Comparison of ENCODE assay signal across 23 mouse cellular contexts in the genomic region with DNA sequence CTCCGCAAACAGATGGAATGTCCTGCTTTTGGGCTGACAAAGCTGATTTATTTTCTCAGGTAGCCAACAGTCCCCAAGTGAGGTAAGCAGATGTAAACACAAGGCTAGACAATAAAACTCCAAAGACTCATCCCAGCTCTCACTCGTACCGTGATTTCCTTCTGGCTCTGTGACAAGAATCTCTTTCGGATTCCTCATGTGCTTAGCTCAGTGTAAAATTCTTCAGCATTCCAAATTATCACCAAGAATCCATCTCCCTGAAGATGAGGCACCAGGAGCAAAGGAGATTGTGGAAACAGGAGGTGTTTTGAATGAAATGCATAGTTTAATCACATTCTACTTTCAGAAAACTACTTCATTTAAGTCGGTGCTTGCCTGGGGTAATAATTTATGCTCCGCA.
DNase-seq lines count a peak whose midpoint lies in the region; ATAC-seq and TF ChIP-seq lines count a peak whose summit lies in the region.
"Had no signal": no experiment of that assay in that cellular context is flagged by ENCODE, and none has a peak within 500 bp of the region (broad histone marks: within the 10 kb centered on the region; RNA-seq: fewer than 3 reads in every experiment).

No protein-coding gene starts in this region.

- no peaks in the 10 kb centered on the region for H3K9me3 ChIP-seq in embryonic facial prominence, embryonic 14.5 days (ENCODE audit: control insufficient read depth, low read length)
- H3K9me3 ChIP-seq in embryonic facial prominence, embryonic 10.5 days = no peaks in the 10 kb centered on the region
- H3K9me3 ChIP-seq in lung, embryonic 14.5 days (ENCODE audit: low read depth, low read length) = no peaks in the 10 kb centered on the region
- H3K9me3 ChIP-seq in lung, postnatal 0 days (ENCODE audit: low read length) = no peaks in the 10 kb centered on the region
- no peaks in the 10 kb centered on the region for H3K9me3 ChIP-seq in intestine, embryonic 15.5 days
- no peaks in the 10 kb centered on the region for H3K9me3 ChIP-seq in forebrain, embryonic 16.5 days (ENCODE audit: control insufficient read depth, low read length)

- no peak overlapping the region for H3K4me2 ChIP-seq in embryonic facial prominence, embryonic 14.5 days (ENCODE audit: low read depth, low read length)
- H3K4me2 ChIP-seq in lung, embryonic 14.5 days = no peak overlapping the region
- H3K4me2 ChIP-seq in lung, postnatal 0 days (replicated peaks; ENCODE audit: low read depth, low read length) = no peak overlapping the region
- no peak overlapping the region for H3K4me2 ChIP-seq in intestine, embryonic 15.5 days (replicated peaks)
- H3K4me2 ChIP-seq in forebrain, embryonic 16.5 days (ENCODE audit: low read length) = no peak overlapping the region

- no peak for TF ChIP-seq CTCF in lung, embryonic 14.5 days (IDR thresholded peaks at IDR 0.05; ENCODE audit: low read depth)
- TF ChIP-seq CTCF in lung, postnatal 0 days (IDR thresholded peaks at IDR 0.05) = no peak
- TF ChIP-seq CTCF in Patski (IDR thresholded peaks at IDR 0.05) = no peak

- POLR2A ChIA-PET in Patski (lab: Charles Lee) = no interaction called here

- H3K9ac ChIP-seq in embryonic facial prominence, embryonic 14.5 days (ENCODE audit: low read depth, low read length) = no peak overlapping the region
- H3K9ac ChIP-seq in lung, embryonic 14.5 days = no peak overlapping the region
- H3K9ac ChIP-seq in lung, postnatal 0 days (replicated peaks; ENCODE audit: low read depth) = no peak overlapping the region
- no peak overlapping the region for H3K9ac ChIP-seq in intestine, embryonic 15.5 days
- no peak overlapping the region for H3K9ac ChIP-seq in forebrain, embryonic 16.5 days (replicated peaks; ENCODE audit: low read depth, low read length)

- ATAC-seq in embryonic facial prominence, embryonic 14.5 days (ENCODE audit: low read depth) = no peak
- ATAC-seq in lung, embryonic 14.5 days (ENCODE audit: insufficient read depth) = no peak
- ATAC-seq in lung, postnatal 0 days = no peak
- peak; percentile 74 for ATAC-seq in Patski
- no peak for ATAC-seq in intestine, embryonic 15.5 days
- no peak for ATAC-seq in forebrain, embryonic 16.5 days
- ATAC-seq: activated CD4-positive, CD25-positive, alpha-beta regulatory T cell, adult 4 months; CD4-positive, CD25-positive, alpha-beta regulatory T cell, adult 4 months had no signal

- CTCF ChIA-PET in Patski (lab: Charles Lee) = interaction anchor here (1.2 kb wide), 1 partner anchor 54 kb away, joined by 4 read pairs; no protein-coding TSS in a partner anchor

- no peaks in the 10 kb centered on the region for H3K36me3 ChIP-seq in embryonic facial prominence, embryonic 14.5 days (ENCODE audit: control insufficient read depth, insufficient read depth, low read length)
- no peaks in the 10 kb centered on the region for H3K36me3 ChIP-seq in embryonic facial prominence, embryonic 10.5 days (replicated peaks)
- H3K36me3 ChIP-seq in lung, embryonic 14.5 days (ENCODE audit: insufficient read depth) = no peaks in the 10 kb centered on the region
- no peaks in the 10 kb centered on the region for H3K36me3 ChIP-seq in lung, postnatal 0 days (ENCODE audit: insufficient read depth, low read length)
- no peaks in the 10 kb centered on the region for H3K36me3 ChIP-seq in intestine, embryonic 15.5 days
- H3K36me3 ChIP-seq in forebrain, embryonic 16.5 days (ENCODE audit: control insufficient read depth, insufficient read depth) = no peaks in the 10 kb centered on the region
- H3K36me3 ChIP-seq: G1E had no signal

- H3K27ac ChIP-seq in embryonic facial prominence, embryonic 14.5 days (replicated peaks; ENCODE audit: low read depth, low read length) = no peak overlapping the region
- no peak overlapping the region for H3K27ac ChIP-seq in embryonic facial prominence, embryonic 10.5 days (replicated peaks)
- H3K27ac ChIP-seq in lung, embryonic 14.5 days (ENCODE audit: low read depth) = no peak overlapping the region
- no peak overlapping the region for H3K27ac ChIP-seq in lung, postnatal 0 days (ENCODE audit: low read length)
- no peak overlapping the region for H3K27ac ChIP-seq in intestine, embryonic 15.5 days
- H3K27ac ChIP-seq in forebrain, embryonic 16.5 days (ENCODE audit: low read length) = no peak overlapping the region

- in situ Hi-C loops in Patski (cut with MboI; ENCODE audit: low pct_unique_long_range_greater_than_20kb) = no loop called here

- H3K4me1 ChIP-seq in embryonic facial prominence, embryonic 14.5 days (ENCODE audit: control insufficient read depth, insufficient read depth, low read length) = peaks cover 13% of the 10 kb centered on the region
- peaks cover 15% of the 10 kb centered on the region for H3K4me1 ChIP-seq in embryonic facial prominence, embryonic 10.5 days
- peaks cover 3% of the 10 kb centered on the region; the same call in 1 of the 2 replicates for H3K4me1 ChIP-seq in lung, embryonic 14.5 days (ENCODE audit: insufficient read depth)
- H3K4me1 ChIP-seq in lung, postnatal 0 days (ENCODE audit: insufficient read depth, low read depth, low read length) = no peaks in the 10 kb centered on the region
- H3K4me1 ChIP-seq in intestine, embryonic 15.5 days (replicated peaks) = peaks cover 8% of the 10 kb centered on the region; the same call in 1 of the 2 replicates
- H3K4me1 ChIP-seq in forebrain, embryonic 16.5 days (replicated peaks; ENCODE audit: control insufficient read depth, insufficient read depth, low read length) = peaks cover 13% of the 10 kb centered on the region

- H3K27me3 ChIP-seq in embryonic facial prominence, embryonic 14.5 days (replicated peaks; ENCODE audit: control insufficient read depth, insufficient read depth, low read length) = no peaks in the 10 kb centered on the region
- peaks cover 3% of the 10 kb centered on the region; the same call in 1 of the 2 replicates for H3K27me3 ChIP-seq in embryonic facial prominence, embryonic 10.5 days (replicated peaks; ENCODE audit: low read depth, poor library complexity, severe bottlenecking)
- no peaks in the 10 kb centered on the region for H3K27me3 ChIP-seq in lung, embryonic 14.5 days (ENCODE audit: insufficient read depth, low read length)
- H3K27me3 ChIP-seq in lung, postnatal 0 days (replicated peaks; ENCODE audit: insufficient read depth, low read length) = no peaks in the 10 kb centered on the region
- H3K27me3 ChIP-seq in Patski = no peaks in the 10 kb centered on the region
- no peaks in the 10 kb centered on the region for H3K27me3 ChIP-seq in intestine, embryonic 15.5 days (replicated peaks)
- H3K27me3 ChIP-seq in forebrain, embryonic 16.5 days (replicated peaks; ENCODE audit: control insufficient read depth, insufficient read depth, low read length) = no peaks in the 10 kb centered on the region
- H3K27me3 ChIP-seq: CH12.LX had no signal

- no peak for TF ChIP-seq EP300 in lung, postnatal 0 days (IDR thresholded peaks at IDR 0.05)

- no peak overlapping the region for H3K4me3 ChIP-seq in embryonic facial prominence, embryonic 14.5 days (ENCODE audit: low read depth, low read length)
- H3K4me3 ChIP-seq in embryonic facial prominence, embryonic 10.5 days = no peak overlapping the region
- no peak overlapping the region for H3K4me3 ChIP-seq in lung, embryonic 14.5 days (ENCODE audit: low read depth, low read length)
- H3K4me3 ChIP-seq in lung, postnatal 0 days (ENCODE audit: low read depth, low read length) = no peak overlapping the region
- H3K4me3 ChIP-seq in intestine, embryonic 15.5 days (replicated peaks) = no peak overlapping the region
- no peak overlapping the region for H3K4me3 ChIP-seq in forebrain, embryonic 16.5 days (replicated peaks; ENCODE audit: low read length)

- peak; percentile 36 for DNase-seq in embryonic facial prominence, embryonic 14.5 days (ENCODE audit: low spot score)
- DNase-seq in embryonic facial prominence, embryonic 10.5 days (ENCODE audit: low spot score) = no peak
- DNase-seq in lung, embryonic 14.5 days = peak; percentile 37
- DNase-seq in lung, postnatal 0 days (ENCODE audit: low spot score) = no peak
- peak; percentile 62 for DNase-seq in Muller cell, postnatal 12 days (ENCODE audit: inconsistent ontology term)
- peak; percentile 28 for DNase-seq in Patski (ENCODE audit: low read depth, low spot score)
- DNase-seq: adrenal gland, adult 2 months; adrenal gland, adult 8-10 months; adrenal gland, postnatal 10 days; adrenal gland, postnatal 14 days; adrenal gland, postnatal 25 days; adrenal gland, postnatal 36 days; B cell, adult 2 months; cerebellum, adult 11 months; cerebellum, adult 11-12 months; cerebellum, adult 18-20 months; cerebellum, adult 2 months had no signal

- WGBS in embryonic facial prominence, embryonic 14.5 days = 57% methylated on average over 6 of the region's 6 CpGs
- WGBS in embryonic facial prominence, embryonic 10.5 days = 92% methylated on average over 6 of the region's 6 CpGs
- WGBS in lung, embryonic 14.5 days = 61% methylated on average over 6 of the region's 6 CpGs
- WGBS in lung, postnatal 0 days = 55% methylated on average over 6 of the region's 6 CpGs
- 46% methylated on average over 6 of the region's 6 CpGs for WGBS in intestine, embryonic 15.5 days
- WGBS in forebrain, embryonic 16.5 days = 72% methylated on average over 6 of the region's 6 CpGs

Comparison
In these comparisons a context has a peak if more than half of its experiments do, and no peak if none do; other contexts are left out.
1. DNase-seq: peak in embryonic facial prominence, embryonic 14.5 days (single experiment), lung, embryonic 14.5 days (single experiment), Muller cell, postnatal 12 days (single experiment) and Patski (single experiment); none in embryonic facial prominence, embryonic 10.5 days (single experiment) and lung, postnatal 0 days (single experiment).